Mouse (Mus musculus): ENCODE data around the gene Ccdc114. TPM values are rescaled to one million over a fixed set of nuclear protein-coding genes. Genes with fewer than 3 reads are reported as not detected.

Gene Ccdc114
- total RNA-seq, 4 experiments from 2014 or later: 17.8 to 92.8 (median 47.9) TPM

DNA sequence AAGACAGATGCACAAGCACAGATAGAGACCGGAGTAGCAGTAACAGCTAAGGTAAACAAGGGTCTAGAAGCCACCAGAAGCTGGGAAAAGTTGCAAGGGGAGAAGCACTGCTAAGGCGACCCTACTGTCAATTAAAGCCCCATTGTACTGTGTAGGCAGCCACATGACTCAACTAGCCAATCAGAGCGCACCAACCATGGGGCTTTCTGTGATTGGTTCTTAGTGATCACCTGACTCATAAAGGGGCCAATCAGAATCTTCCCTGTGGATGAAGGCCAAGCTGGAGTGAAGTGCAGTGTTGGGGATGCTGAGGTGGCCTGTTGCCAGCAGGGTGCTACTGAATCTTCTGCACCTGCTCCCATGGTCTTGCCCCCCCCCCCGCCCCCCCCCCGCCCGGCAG, 63.0 kb downstream of the Ccdc114 start:
- no peak for DNase-seq

GRCm38 (mm10) chr7:45988344-45988743, 64.5 kb downstream of the Ccdc114 start:
- no peak for DNase-seq

DNA sequence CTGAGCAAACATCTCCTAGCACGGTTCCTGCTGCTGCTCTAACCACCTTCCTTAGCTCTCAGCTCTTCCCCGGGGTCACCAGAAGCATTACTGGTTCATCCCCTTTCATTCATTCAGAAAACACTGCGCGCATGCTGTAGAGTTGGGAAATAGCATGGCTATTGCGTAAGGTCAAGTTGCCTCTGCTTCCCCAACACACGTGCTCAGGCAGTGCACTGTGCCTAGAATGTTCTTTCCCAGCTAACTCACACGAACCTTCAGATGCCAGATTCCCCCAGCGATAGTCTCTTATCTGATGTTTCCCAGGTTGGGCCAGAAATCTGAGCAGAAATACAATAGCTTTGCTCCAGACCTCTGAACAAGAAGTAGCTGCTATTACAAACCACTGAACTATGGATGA, 68.6 kb downstream of the Ccdc114 start:
- no peak for DNase-seq

Other genes starting within 250 kb of the Ccdc114 start
- gene Ntn5, start 240.1 kb upstream of the Ccdc114 start, total RNA-seq (2022): under 1 TPM in 3 of 4 experiments, not detected in 1; 0.21 to 0.68 (median 0.32) TPM
- under 1 TPM; 0.15 to 0.59 (median 0.30) TPM for gene Sec1, start 229.7 kb upstream of the Ccdc114 start, total RNA-seq (2022)
- gene Car11, start 224.2 kb upstream of the Ccdc114 start, total RNA-seq (2022): 10 to 100 TPM; 11.5 to 28.2 (median 18.9) TPM
- 100 to 1,000 TPM; 254 to 411 (median 333) TPM for gene Dbp, start 219.0 kb upstream of the Ccdc114 start, total RNA-seq (2022)
- gene Rpl18, start 208.6 kb upstream of the Ccdc114 start, total RNA-seq (2022): 1,000 to 10,000 TPM; 1,011 to 1,224 (median 1,104) TPM
- 10 to 100 TPM; 36.9 to 40.2 (median 39.3) TPM for gene Sphk2, start 206.1 kb upstream of the Ccdc114 start, total RNA-seq (2022)
- gene Fam83e, start 202.9 kb upstream of the Ccdc114 start, total RNA-seq (2022): 1 to 10 TPM in 1 of 4 experiments, under 1 TPM in 3; 0.29 to 2.1 (median 0.66) TPM
- gene Spaca4, start 198.3 kb upstream of the Ccdc114 start, total RNA-seq (2022): not detected
- 10 to 100 TPM in 3 of 4 experiments, 1 to 10 TPM in 1; 8.9 to 24.9 (median 15.5) TPM for gene Lmtk3, start 140.3 kb upstream of the Ccdc114 start, total RNA-seq (2022)
- 1 to 10 TPM in 2 of 4 experiments, under 1 TPM in 2; 0.52 to 4.5 (median 1.8) TPM for gene Sult2b1, start 139.4 kb upstream of the Ccdc114 start, total RNA-seq (2022)
- 100 to 1,000 TPM; 112 to 140 (median 122) TPM for gene Cyth2, start 109.5 kb upstream of the Ccdc114 start, total RNA-seq (2022)
- gene Kcnj14, start 99.3 kb upstream of the Ccdc114 start, total RNA-seq (2022): under 1 TPM; 0.17 to 0.65 (median 0.36) TPM
- 10 to 100 TPM; 24.8 to 31.5 (median 30.0) TPM for gene Grwd1, start 93.1 kb upstream of the Ccdc114 start, total RNA-seq (2022)
- gene Kdelr1, start 51.3 kb upstream of the Ccdc114 start, total RNA-seq (2022): 100 to 1,000 TPM; 127 to 158 (median 151) TPM
- 1 to 10 TPM in 3 of 4 experiments, under 1 TPM in 1; 0.78 to 1.4 (median 1.2) TPM for gene Grin2d, start 45.7 kb upstream of the Ccdc114 start, total RNA-seq (2022)
- under 1 TPM in 1 of 4 experiments, not detected in 3; 0.78 TPM for gene Syngr4, start 27.4 kb upstream of the Ccdc114 start, total RNA-seq (2022)
- gene Tmem143, start 27.1 kb upstream of the Ccdc114 start, total RNA-seq (2022): 10 to 100 TPM; 36.3 to 60.3 (median 52.9) TPM
- gene Emp3, start 2.7 kb upstream of the Ccdc114 start, total RNA-seq (2022): 100 to 1,000 TPM; 302 to 612 (median 463) TPM
- gene Abcc6, start 106.2 kb downstream of the Ccdc114 start, total RNA-seq (2022): under 1 TPM; 0.08 to 0.31 (median 0.15) TPM
- 10 to 100 TPM; 60.6 to 73.0 (median 69.1) TPM for gene Nomo1, start 109.6 kb downstream of the Ccdc114 start, total RNA-seq (2022)
- 1 to 10 TPM; 1.1 to 2.7 (median 1.3) TPM for gene Kcnj11, start 176.7 kb downstream of the Ccdc114 start, total RNA-seq (2022)

All from adrenal gland, adult 8-10 months (tissue).